Mouse (Mus musculus): ENCODE results near the gene Add1. TPM values are rescaled to one million over a fixed set of nuclear protein-coding genes. Genes with fewer than 3 reads are reported as not detected.
"Not testable (repeated sequence)": the region's sequence is repeated elsewhere in the genome, so short reads cannot be mapped to it uniquely, and the experiment has no call there.

Gene Add1
- polyA plus RNA-seq, 2 experiments = 197 to 222 TPM

DNA sequence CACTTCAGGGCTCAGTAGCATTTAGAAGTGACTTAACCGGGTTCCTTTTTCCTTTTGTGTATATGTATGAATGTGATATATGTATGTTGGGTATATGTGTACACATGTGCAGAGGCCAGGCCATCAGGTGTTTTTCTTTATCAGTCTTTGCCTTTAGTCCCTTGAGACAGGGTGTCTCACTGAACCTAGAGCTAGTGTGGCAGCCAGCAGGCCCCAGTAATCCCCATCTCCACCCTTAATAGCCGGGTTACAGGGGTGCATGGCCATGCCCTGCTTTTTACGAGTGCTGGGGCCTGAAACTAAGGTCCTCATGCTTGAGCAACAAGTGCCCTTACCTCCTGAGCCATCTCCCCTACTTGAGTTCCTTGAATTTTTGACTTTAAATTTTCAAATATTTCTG, 1.9 kb upstream of the Add1 start:
- H3K36me3 ChIP-seq (ENCODE audit: control insufficient read depth, insufficient read depth, low read length) = no peaks in the 10 kb centered on the region
- no peak overlapping the region for H3K4me2 ChIP-seq (replicated peaks; ENCODE audit: low read depth, low read length, severe bottlenecking)
- TF ChIP-seq POLR2A (IDR thresholded peaks at IDR 0.05; ENCODE audit: borderline replicate concordance, extremely low read depth, insufficient read depth, insufficient read length) = no peak
- no peaks in the 10 kb centered on the region for H3K27me3 ChIP-seq (ENCODE audit: control insufficient read depth, insufficient read depth, low read length)
- ATAC-seq (ENCODE audit: low FRiP score, low read depth) (no peak), DNase-seq (ENCODE audit: low spot score) (no peak)
- no peaks in the 10 kb centered on the region for H3K9me3 ChIP-seq (ENCODE audit: control insufficient read depth, low read length)
- no peak overlapping the region for H3K9ac ChIP-seq (ENCODE audit: low read depth, low read length, severe bottlenecking)
- no peak overlapping the region for H3K4me3 ChIP-seq (replicated peaks; ENCODE audit: low read length)
- H3K4me1 ChIP-seq (ENCODE audit: control insufficient read depth, insufficient read depth, low read length) = peaks cover 13% of the 10 kb centered on the region
- WGBS = 79% methylated on average over 3 of the region's 3 CpGs
- no peak overlapping the region for H3K27ac ChIP-seq (replicated peaks; ENCODE audit: low read depth, low read length)

DNA sequence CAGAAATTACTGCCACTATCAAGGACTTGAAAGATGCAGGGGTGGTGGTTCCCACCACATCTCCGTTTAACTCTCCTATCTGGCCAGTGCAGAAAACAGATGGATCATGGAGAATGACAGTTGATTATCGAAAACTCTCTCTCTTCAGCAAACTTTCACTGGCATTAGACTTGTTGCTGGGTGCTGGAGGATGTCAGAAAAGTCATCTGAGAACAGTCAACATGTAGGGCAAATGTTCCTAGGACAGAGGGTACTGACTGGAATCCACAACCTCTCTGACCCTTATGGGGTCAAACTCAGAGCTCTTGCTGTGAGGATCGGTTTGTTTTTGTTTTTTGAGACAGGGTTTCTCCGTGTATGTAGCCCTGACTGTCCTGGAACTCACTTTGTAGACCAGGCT, 896 bp upstream of the Add1 start:
- H3K27me3 ChIP-seq (ENCODE audit: control insufficient read depth, insufficient read depth, low read length); H3K27ac ChIP-seq (replicated peaks; ENCODE audit: low read depth, low read length); H3K36me3 ChIP-seq (ENCODE audit: control insufficient read depth, insufficient read depth, low read length); DNase-seq (ENCODE audit: low spot score); ATAC-seq (ENCODE audit: low FRiP score, low read depth); H3K9me3 ChIP-seq (ENCODE audit: control insufficient read depth, low read length); H3K9ac ChIP-seq (ENCODE audit: low read depth, low read length, severe bottlenecking): not testable (repeated sequence)
- peak overlapping the region; percentile 69 for H3K4me2 ChIP-seq (replicated peaks; ENCODE audit: low read depth, low read length, severe bottlenecking)
- H3K4me3 ChIP-seq (replicated peaks; ENCODE audit: low read length) = peak overlapping the region; percentile 94
- H3K4me1 ChIP-seq (ENCODE audit: control insufficient read depth, insufficient read depth, low read length) = peaks cover 13% of the 10 kb centered on the region
- WGBS = 53% methylated on average over 4 of the region's 4 CpGs

DNA sequence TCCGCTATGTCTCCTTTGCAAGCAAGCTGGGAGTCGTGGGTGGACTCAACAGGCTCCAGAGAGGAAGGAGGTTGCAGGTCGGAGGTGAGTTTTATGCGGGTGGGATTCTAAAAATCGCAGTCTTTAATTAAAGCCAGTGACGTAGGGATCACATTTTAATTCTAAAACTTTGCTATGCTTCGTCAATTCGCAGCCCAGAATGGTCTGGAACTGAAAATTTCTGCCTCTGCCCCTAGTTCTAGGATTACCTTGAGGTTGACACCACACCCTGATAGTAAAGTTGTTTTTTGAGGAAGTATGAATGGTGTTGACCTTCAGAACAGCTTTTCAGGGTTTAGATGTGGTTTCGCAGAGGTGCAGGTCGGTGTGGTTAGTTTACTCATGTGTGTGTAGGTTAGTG, 1.3 kb downstream of the Add1 start:
- H3K9ac ChIP-seq (ENCODE audit: low read depth, low read length, severe bottlenecking) = peak overlapping the region; percentile 97
- H3K27ac ChIP-seq (replicated peaks; ENCODE audit: low read depth, low read length) = no peak overlapping the region
- H3K36me3 ChIP-seq (ENCODE audit: control insufficient read depth, insufficient read depth, low read length) = peaks cover 6% of the 10 kb centered on the region
- peak overlapping the region; percentile 69 for H3K4me2 ChIP-seq (replicated peaks; ENCODE audit: low read depth, low read length, severe bottlenecking)
- WGBS = 36% methylated on average over 10 of the region's 10 CpGs
- no peak for DNase-seq (ENCODE audit: low spot score)
- peak overlapping the region; percentile 94 for H3K4me3 ChIP-seq (replicated peaks; ENCODE audit: low read length)
- H3K27me3 ChIP-seq (ENCODE audit: control insufficient read depth, insufficient read depth, low read length) = no peaks in the 10 kb centered on the region
- peaks cover 13% of the 10 kb centered on the region for H3K4me1 ChIP-seq (ENCODE audit: control insufficient read depth, insufficient read depth, low read length)
- no peak for TF ChIP-seq POLR2A (IDR thresholded peaks at IDR 0.05; ENCODE audit: borderline replicate concordance, extremely low read depth, insufficient read depth, insufficient read length)
- ATAC-seq (ENCODE audit: low FRiP score, low read depth) = no peak
- no peaks in the 10 kb centered on the region for H3K9me3 ChIP-seq (ENCODE audit: control insufficient read depth, low read length)

DNA sequence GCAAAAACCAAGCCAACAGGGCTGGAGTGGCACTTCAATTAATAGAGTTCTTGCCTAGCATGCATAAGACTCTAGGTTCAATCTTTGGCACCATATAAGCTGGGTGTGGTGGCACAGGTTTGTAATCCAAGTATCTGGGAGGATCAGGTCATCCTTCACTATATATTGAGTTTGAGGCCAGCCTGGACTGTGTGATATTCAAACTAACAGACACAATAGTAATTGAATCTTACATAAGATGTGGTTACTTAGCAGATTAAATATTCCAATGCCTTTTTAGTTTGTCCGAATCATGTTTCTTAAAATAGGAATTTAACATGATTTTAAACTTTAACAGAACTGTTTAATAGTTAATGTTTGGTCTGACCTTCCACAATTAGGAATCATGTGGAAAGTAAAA, 2.8 kb downstream of the Add1 start:
- H3K9me3 ChIP-seq (ENCODE audit: control insufficient read depth, low read length) = no peaks in the 10 kb centered on the region
- no peaks in the 10 kb centered on the region for H3K27me3 ChIP-seq (ENCODE audit: control insufficient read depth, insufficient read depth, low read length)
- H3K4me2 ChIP-seq (replicated peaks; ENCODE audit: low read depth, low read length, severe bottlenecking) = no peak overlapping the region
- 91% methylated on average over 1 of the region's 1 CpGs for WGBS
- no peak for TF ChIP-seq POLR2A (IDR thresholded peaks at IDR 0.05; ENCODE audit: borderline replicate concordance, extremely low read depth, insufficient read depth, insufficient read length)
- no peak overlapping the region for H3K27ac ChIP-seq (replicated peaks; ENCODE audit: low read depth, low read length)
- H3K36me3 ChIP-seq (ENCODE audit: control insufficient read depth, insufficient read depth, low read length) = peaks cover 6% of the 10 kb centered on the region
- no peak overlapping the region for H3K4me3 ChIP-seq (replicated peaks; ENCODE audit: low read length)
- H3K9ac ChIP-seq (ENCODE audit: low read depth, low read length, severe bottlenecking) = no peak overlapping the region
- peaks cover 13% of the 10 kb centered on the region for H3K4me1 ChIP-seq (ENCODE audit: control insufficient read depth, insufficient read depth, low read length)
- DNase-seq (ENCODE audit: low spot score) (no peak), ATAC-seq (ENCODE audit: low FRiP score, low read depth) (no peak)

DNA sequence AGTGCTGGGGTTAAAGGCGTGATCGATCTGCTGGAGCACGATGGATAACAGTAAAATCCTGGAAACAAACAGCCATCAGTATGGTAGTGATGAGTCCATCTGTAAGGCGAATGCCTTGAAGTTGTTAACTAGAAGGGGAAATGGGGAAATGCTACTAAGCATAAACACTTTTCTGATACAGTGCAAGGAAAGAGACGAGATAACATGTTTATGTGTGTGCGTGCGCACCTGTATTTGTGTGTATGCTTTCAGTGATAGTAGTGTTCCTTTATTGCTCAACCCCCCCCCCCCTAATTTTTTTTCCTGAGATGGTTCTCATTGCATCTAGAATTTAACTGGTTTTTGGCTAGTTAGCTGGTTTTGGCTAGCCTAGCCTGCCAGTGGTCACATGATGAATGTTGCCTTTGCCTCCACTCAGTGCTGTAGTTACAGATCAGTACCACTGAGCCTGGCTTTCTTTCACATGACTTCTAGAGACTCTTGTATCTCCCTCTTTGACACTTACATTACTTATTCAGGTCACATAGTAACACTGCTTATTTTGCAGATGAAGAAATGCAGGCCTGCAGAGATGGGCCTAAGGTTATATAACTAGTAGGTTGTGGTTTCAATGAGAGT, 4.7 kb downstream of the Add1 start:
- H3K4me1 ChIP-seq (ENCODE audit: control insufficient read depth, insufficient read depth, low read length) = peaks cover 13% of the 10 kb centered on the region
- no peaks in the 10 kb centered on the region for H3K27me3 ChIP-seq (ENCODE audit: control insufficient read depth, insufficient read depth, low read length)
- H3K9me3 ChIP-seq (ENCODE audit: control insufficient read depth, low read length) = no peaks in the 10 kb centered on the region
- H3K4me2 ChIP-seq (replicated peaks; ENCODE audit: low read depth, low read length, severe bottlenecking) = no peak overlapping the region
- peaks cover 6% of the 10 kb centered on the region for H3K36me3 ChIP-seq (ENCODE audit: control insufficient read depth, insufficient read depth, low read length)
- no peak overlapping the region for H3K27ac ChIP-seq (replicated peaks; ENCODE audit: low read depth, low read length)
- ATAC-seq (ENCODE audit: low FRiP score, low read depth) = no peak
- TF ChIP-seq POLR2A (IDR thresholded peaks at IDR 0.05; ENCODE audit: borderline replicate concordance, extremely low read depth, insufficient read depth, insufficient read length) = no peak
- H3K4me3 ChIP-seq (replicated peaks; ENCODE audit: low read length) = no peak overlapping the region
- H3K9ac ChIP-seq (ENCODE audit: low read depth, low read length, severe bottlenecking) = no peak overlapping the region
- 91% methylated on average over 7 of the region's 7 CpGs for WGBS
- DNase-seq (ENCODE audit: low spot score) = no peak

DNA sequence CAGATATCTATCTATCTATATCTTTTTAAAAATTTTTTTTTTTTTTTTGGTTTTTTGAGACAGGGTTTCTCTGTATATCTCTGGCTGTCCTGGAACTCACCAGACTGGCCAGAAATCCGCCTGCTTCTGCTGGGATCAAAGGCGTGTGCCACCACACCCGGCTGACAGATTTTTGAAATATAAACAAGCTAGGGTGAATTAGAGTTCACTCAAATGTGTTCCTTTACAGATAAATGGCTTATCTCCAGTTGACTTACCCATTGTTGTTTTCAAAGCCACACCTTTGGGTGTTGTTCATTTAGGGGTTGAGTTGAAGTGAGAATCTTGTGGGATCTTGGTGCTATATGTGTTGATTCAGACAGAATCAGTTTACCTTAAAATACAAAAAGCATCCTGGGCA, 5.9 kb downstream of the Add1 start:
- H3K4me2 ChIP-seq (replicated peaks; ENCODE audit: low read depth, low read length, severe bottlenecking) = no peak overlapping the region
- TF ChIP-seq POLR2A (IDR thresholded peaks at IDR 0.05; ENCODE audit: borderline replicate concordance, extremely low read depth, insufficient read depth, insufficient read length) = no peak
- WGBS = 85% methylated on average over 3 of the region's 3 CpGs
- no peaks in the 10 kb centered on the region for H3K27me3 ChIP-seq (ENCODE audit: control insufficient read depth, insufficient read depth, low read length)
- H3K27ac ChIP-seq (replicated peaks; ENCODE audit: low read depth, low read length) = no peak overlapping the region
- no peak for DNase-seq (ENCODE audit: low spot score)
- no peaks in the 10 kb centered on the region for H3K9me3 ChIP-seq (ENCODE audit: control insufficient read depth, low read length)
- no peak overlapping the region for H3K9ac ChIP-seq (ENCODE audit: low read depth, low read length, severe bottlenecking)
- peaks cover 13% of the 10 kb centered on the region for H3K4me1 ChIP-seq (ENCODE audit: control insufficient read depth, insufficient read depth, low read length)
- no peak overlapping the region for H3K4me3 ChIP-seq (replicated peaks; ENCODE audit: low read length)
- ATAC-seq (ENCODE audit: low FRiP score, low read depth) = no peak
- peaks cover 6% of the 10 kb centered on the region for H3K36me3 ChIP-seq (ENCODE audit: control insufficient read depth, insufficient read depth, low read length)

DNA sequence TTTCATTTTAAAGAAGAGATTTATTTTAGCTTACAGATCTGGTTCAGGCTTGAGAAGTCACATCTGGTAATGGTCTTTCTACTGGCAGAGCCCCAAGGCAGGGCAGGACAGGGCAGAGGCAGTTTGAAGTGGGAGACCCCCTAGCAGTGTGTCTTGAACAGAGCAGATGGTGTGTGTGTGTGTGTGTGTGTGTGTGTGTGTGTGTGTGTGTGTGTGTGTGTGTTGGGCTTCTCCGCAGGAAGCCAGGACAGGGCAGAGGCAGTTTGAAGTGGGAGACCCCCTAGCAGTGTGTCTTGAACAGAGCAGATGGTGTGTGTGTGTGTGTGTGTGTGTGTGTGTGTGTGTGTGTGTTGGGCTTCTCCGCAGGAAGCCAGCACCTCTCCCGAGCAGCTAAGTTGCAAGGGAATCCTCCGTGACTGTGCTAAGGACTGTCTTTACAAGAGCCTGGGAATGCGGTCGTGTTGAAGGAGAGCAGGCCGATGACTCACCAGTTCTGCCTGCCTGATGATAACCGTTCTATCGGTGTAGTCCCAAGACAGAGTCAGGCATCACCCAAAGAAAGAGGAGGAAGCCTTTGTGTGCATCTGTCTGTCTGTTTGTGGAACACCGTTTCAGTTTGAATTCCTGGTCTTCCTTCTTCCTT, 8.3 kb downstream of the Add1 start:
- DNase-seq (ENCODE audit: low spot score) (peak; percentile 29), ATAC-seq (ENCODE audit: low FRiP score, low read depth) (peak; percentile 75)
- H3K4me2 ChIP-seq (replicated peaks; ENCODE audit: low read depth, low read length, severe bottlenecking); H3K27me3 ChIP-seq (ENCODE audit: control insufficient read depth, insufficient read depth, low read length); H3K36me3 ChIP-seq (ENCODE audit: control insufficient read depth, insufficient read depth, low read length); H3K4me1 ChIP-seq (ENCODE audit: control insufficient read depth, insufficient read depth, low read length); H3K9me3 ChIP-seq (ENCODE audit: control insufficient read depth, low read length); H3K9ac ChIP-seq (ENCODE audit: low read depth, low read length, severe bottlenecking); H3K4me3 ChIP-seq (replicated peaks; ENCODE audit: low read length): not testable (repeated sequence)
- WGBS = 51% methylated on average over 8 of the region's 10 CpGs
- peak overlapping the region; percentile 5; the same call in 1 of the 2 replicates for H3K27ac ChIP-seq (replicated peaks; ENCODE audit: low read depth, low read length)

Data from limb, embryonic 14.5 days (tissue).